Mouse (Mus musculus): ENCODE results near the gene Fbxl18. TPM values are rescaled to one million over a fixed set of nuclear protein-coding genes. Genes with fewer than 3 reads are reported as not detected.

Fbxl18 gene
- polyA plus RNA-seq, 1 experiment from 2014 or later: 27.7 TPM

- H3K36me3 ChIP-seq: peaks cover 50% of the 10 kb centered on the region
- 0 out of 2 replicates have a peak, but pooled peaks cover 3% of the 10 kb centered on the region for H3K27me3 ChIP-seq
- H3K9ac ChIP-seq (replicated peaks): 0 out of 2 replicates have a peak overlapping the region, but pooled peaks have one; percentile 1
- ATAC-seq (ENCODE audit: low FRiP score, low read depth): no peak
- H3K27ac ChIP-seq (replicated peaks): no peak overlapping the region
- no peak overlapping the region for H3K4me3 ChIP-seq
- no peak overlapping the region for H3K4me2 ChIP-seq (replicated peaks)
- H3K4me1 ChIP-seq: peaks cover 27% of the 10 kb centered on the region
- no peaks in the 10 kb centered on the region for H3K9me3 ChIP-seq
- WGBS: 93% methylated on average over 15 of the region's 15 CpGs
These were observed 16.7 kb downstream of the Fbxl18 start for GRCm38 (mm10) chr5:142878570-142878969.

GRCm38 (mm10) chr5:142877337-142878280 lies 17.6 kb downstream of the Fbxl18 start:
- 27% methylated on average over 11 of the region's 11 CpGs for WGBS
- Histone ChIP-seq H3K4me2 (replicated peaks) (no peak overlapping the region), H3K4me1 (peaks cover 27% of the 10 kb centered on the region), H3K27me3 (0 out of 2 replicates have a peak, but pooled peaks cover 3% of the 10 kb centered on the region), H3K36me3 (peaks cover 49% of the 10 kb centered on the region), H3K9me3 (no peaks in the 10 kb centered on the region), H3K9ac (replicated peaks) (no peak overlapping the region), H3K4me3 (no peak overlapping the region), H3K27ac (replicated peaks) (peak overlapping the region; percentile 30)
- peak; percentile 69 for ATAC-seq (ENCODE audit: low FRiP score, low read depth)

DNA sequence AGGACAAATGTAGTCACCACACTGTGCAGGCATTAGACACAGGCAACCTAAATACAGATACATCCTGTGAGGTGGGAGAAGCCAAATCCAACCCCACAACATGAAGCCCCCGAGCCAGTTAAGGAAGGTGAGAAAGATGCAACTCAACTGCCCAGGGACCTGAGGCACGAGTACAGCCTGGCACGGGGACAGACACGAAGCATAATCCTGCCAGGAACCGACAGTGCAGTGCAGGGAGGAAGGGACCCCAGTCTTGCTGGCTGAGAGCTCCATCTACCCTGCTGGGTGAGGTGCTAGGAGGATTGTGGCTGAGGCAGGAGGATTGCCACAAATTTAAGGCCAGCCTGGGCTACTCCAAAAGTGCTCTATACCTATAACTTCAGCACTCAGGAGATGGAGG lies 18.3 kb downstream of the Fbxl18 start:
- Histone ChIP-seq H3K36me3 (peaks cover 55% of the 10 kb centered on the region), H3K4me1 (peaks cover 30% of the 10 kb centered on the region), H3K27ac (replicated peaks) (0 out of 2 replicates have a peak overlapping the region, but pooled peaks have one; percentile 6), H3K9ac (replicated peaks) (no peak overlapping the region), H3K9me3 (no peaks in the 10 kb centered on the region), H3K4me2 (replicated peaks) (no peak overlapping the region), H3K27me3 (0 out of 2 replicates have a peak, but pooled peaks cover 3% of the 10 kb centered on the region), H3K4me3 (no peak overlapping the region)
- 95% methylated on average over 5 of the region's 5 CpGs for WGBS
- ATAC-seq (ENCODE audit: low FRiP score, low read depth): 0 out of 2 replicates have a peak, but pooled peaks have one; percentile 5

DNA sequence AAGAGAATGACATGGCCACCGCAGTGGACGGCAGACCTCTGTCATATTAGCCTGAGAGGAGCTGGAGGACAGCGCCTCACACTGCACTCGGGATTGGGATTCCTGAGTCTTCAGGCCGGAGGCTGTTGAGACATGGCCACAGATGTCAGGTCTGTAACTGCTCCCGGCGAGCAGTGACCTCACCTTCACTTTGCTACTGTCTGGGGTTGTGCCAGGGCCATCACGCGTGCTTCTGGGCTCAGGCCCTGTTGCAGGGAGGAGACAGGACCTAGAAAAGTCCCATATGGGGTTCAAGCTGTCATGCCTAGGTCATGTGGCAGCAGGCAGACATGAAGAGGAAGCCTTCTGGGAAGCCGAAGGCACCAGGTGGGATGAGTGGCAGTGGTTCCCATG lies 19.7 kb downstream of the Fbxl18 start:
- 95% methylated on average over 10 of the region's 10 CpGs for WGBS
- H3K4me2 ChIP-seq (replicated peaks): no peak overlapping the region
- H3K36me3 ChIP-seq: peaks cover 67% of the 10 kb centered on the region
- 0 out of 2 replicates have a peak, but pooled peaks cover 3% of the 10 kb centered on the region for H3K27me3 ChIP-seq
- H3K9ac ChIP-seq (replicated peaks): no peak overlapping the region
- ATAC-seq (ENCODE audit: low FRiP score, low read depth): no peak
- no peaks in the 10 kb centered on the region for H3K9me3 ChIP-seq
- no peak overlapping the region for H3K4me3 ChIP-seq
- peaks cover 19% of the 10 kb centered on the region for H3K4me1 ChIP-seq
- no peak overlapping the region for H3K27ac ChIP-seq (replicated peaks)

DNA sequence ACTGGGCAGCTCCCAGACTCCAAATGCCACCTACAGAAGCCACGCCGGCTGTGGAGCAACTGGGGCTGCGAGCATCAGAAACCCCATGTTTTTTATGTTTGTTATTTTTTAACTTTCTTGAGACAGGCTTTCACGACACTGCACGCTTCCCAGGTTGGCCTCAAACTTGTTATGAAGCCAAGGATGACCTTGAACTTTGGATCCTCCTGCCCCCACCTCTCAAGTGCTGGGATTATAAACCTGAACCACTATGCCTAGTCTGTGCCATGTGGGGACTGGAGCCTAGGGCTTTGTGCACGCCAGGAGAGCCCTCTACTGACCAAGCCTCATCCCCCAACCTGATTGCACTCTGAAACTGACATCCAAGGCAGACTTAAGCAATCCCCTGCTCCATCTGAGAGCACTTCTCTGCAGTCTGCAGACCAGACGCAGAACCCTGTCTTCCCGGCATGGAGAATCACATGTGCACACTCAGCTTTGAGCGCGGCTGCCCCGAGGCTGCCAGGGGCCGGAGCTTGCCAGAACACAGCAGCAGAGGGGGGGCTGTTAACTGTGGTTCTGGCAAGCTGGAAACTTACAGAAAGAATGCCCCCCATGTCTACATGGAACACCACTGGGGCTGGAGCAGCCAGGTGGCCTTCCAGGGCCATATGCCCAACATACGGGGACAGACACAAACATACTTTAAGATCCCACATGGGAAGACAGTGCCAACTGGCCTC lies 20.3 kb downstream of the Fbxl18 start:
- no peak overlapping the region for H3K27ac ChIP-seq (replicated peaks)
- H3K4me2 ChIP-seq (replicated peaks): no peak overlapping the region
- no peak overlapping the region for H3K4me3 ChIP-seq
- no peak overlapping the region for H3K9ac ChIP-seq (replicated peaks)
- peaks cover 13% of the 10 kb centered on the region for H3K4me1 ChIP-seq
- H3K27me3 ChIP-seq: 0 out of 2 replicates have a peak, but pooled peaks cover 3% of the 10 kb centered on the region
- 95% methylated on average over 13 of the region's 13 CpGs for WGBS
- no peak for ATAC-seq (ENCODE audit: low FRiP score, low read depth)
- peaks cover 67% of the 10 kb centered on the region for H3K36me3 ChIP-seq
- no peaks in the 10 kb centered on the region for H3K9me3 ChIP-seq

DNA sequence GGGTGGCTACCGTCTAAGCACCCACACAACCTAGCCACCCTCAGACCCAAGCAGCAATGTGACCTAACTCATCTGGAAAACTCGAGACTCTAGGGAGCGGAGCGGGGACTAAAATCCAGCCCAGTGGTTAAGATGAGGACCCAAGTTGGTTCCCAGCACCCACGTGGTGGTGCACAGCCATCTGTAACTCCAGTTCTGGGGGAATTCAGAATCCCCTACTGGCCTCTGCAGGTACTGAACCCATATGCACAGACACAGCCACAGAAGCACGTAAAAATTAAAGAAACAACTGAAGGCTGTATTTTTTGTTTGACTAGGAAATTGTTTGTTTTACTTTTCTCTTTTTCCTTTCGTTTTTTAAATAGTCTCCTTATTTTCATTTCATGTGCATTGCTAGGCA lies 21.5 kb downstream of the Fbxl18 start:
- Histone ChIP-seq H3K27ac (replicated peaks) (no peak overlapping the region), H3K27me3 (0 out of 2 replicates have a peak, but pooled peaks cover 3% of the 10 kb centered on the region), H3K4me2 (replicated peaks) (no peak overlapping the region), H3K9ac (replicated peaks) (no peak overlapping the region), H3K4me3 (no peak overlapping the region), H3K4me1 (peaks cover 9% of the 10 kb centered on the region), H3K36me3 (peaks cover 74% of the 10 kb centered on the region), H3K9me3 (no peaks in the 10 kb centered on the region)
- WGBS: 95% methylated on average over 7 of the region's 7 CpGs
- no peak for ATAC-seq (ENCODE audit: low FRiP score, low read depth)

- no peak overlapping the region for H3K27ac ChIP-seq (replicated peaks)
- whole genome bisulfite sequencing: 66% methylated on average over 12 of the region's 12 CpGs
- no peak for ATAC-seq (ENCODE audit: low FRiP score, low read depth)
- H3K4me2 ChIP-seq (replicated peaks): no peak overlapping the region
- no peaks in the 10 kb centered on the region for H3K9me3 ChIP-seq
- no peak overlapping the region for H3K9ac ChIP-seq (replicated peaks)
- H3K36me3 ChIP-seq: peaks cover 66% of the 10 kb centered on the region
- peaks cover 5% of the 10 kb centered on the region; the same call in 1 of the 2 replicates for H3K4me1 ChIP-seq
- H3K4me3 ChIP-seq: no peak overlapping the region
- H3K27me3 ChIP-seq: 0 out of 2 replicates have a peak, but pooled peaks cover 3% of the 10 kb centered on the region
These were observed 23.5 kb downstream of the Fbxl18 start for GRCm38 (mm10) chr5:142871765-142872164.

DNA sequence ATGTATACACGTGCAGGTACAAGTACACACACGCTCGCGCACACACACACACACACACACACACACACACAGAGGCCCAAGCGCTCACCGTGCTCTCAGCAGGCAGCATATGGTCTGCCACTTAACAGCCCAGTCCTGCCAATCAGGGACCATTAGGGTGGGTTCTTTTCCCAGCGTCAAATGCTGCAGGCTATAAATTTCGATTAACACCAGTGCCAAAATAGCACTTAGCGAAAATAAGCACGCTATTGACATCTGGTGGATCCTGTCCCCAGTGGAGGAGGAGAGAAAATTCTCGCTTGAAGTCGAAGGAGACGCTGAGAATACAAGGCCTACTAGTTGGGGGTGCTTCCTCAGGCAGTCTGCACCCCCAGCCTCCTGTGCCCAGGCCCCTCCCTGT lies 25.8 kb downstream of the Fbxl18 start:
- no peak overlapping the region for H3K9ac ChIP-seq (replicated peaks)
- no peak overlapping the region for H3K4me2 ChIP-seq (replicated peaks)
- WGBS: 83% methylated on average over 13 of the region's 13 CpGs
- peak; percentile 58 for ATAC-seq (ENCODE audit: low FRiP score, low read depth)
- no peaks in the 10 kb centered on the region for H3K27me3 ChIP-seq
- H3K4me3 ChIP-seq: no peak overlapping the region
- H3K36me3 ChIP-seq: peaks cover 48% of the 10 kb centered on the region
- peaks cover 5% of the 10 kb centered on the region; the same call in 1 of the 2 replicates for H3K4me1 ChIP-seq
- H3K9me3 ChIP-seq: no peaks in the 10 kb centered on the region
- 0 out of 2 replicates have a peak overlapping the region, but pooled peaks have one; percentile 8 for H3K27ac ChIP-seq (replicated peaks)

- no peak overlapping the region; the same call in 1 of the 2 replicates for H3K27ac ChIP-seq (replicated peaks)
These were observed 37.4 kb downstream of the Fbxl18 start for GRCm38 (mm10) chr5:142857763-142858229.

DNA sequence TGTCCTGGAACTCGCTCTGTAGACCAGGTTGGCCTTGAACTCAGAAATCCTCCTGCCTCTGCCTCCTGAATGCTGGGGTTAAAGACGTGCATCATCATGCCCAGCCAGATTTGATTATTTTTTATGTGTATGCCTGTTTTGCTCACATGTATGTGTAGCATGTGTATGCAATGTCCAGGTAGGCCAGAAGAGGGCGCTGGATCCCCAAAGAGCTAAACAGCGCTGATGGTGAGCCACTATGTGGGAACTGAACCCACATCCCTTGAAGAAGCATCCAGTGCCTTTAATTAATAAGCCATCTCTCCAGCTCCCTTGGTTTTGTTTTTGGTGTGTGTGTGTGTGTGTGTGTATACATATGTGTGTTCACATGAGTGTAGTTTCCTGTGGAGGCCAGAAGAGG lies 38.8 kb downstream of the Fbxl18 start:
- H3K4me1 ChIP-seq: 0 out of 2 replicates have a peak, but pooled peaks cover 5% of the 10 kb centered on the region
- WGBS: 71% methylated on average over 4 of the region's 4 CpGs

More at GRCm38 (mm10) chr5:142857763-142858229, 37.4 kb downstream of the Fbxl18 start:
- no peaks in the 10 kb centered on the region for H3K27me3 ChIP-seq
- 0 out of 2 replicates have a peak, but pooled peaks cover 6% of the 10 kb centered on the region for H3K9me3 ChIP-seq
- WGBS: 49% methylated on average over 16 of the region's 16 CpGs
- no peak overlapping the region for H3K4me2 ChIP-seq (replicated peaks)
- H3K4me3 ChIP-seq: no peak overlapping the region
- ATAC-seq (ENCODE audit: low FRiP score, low read depth): no peak
- no peaks in the 10 kb centered on the region for H3K36me3 ChIP-seq
- H3K4me1 ChIP-seq: 0 out of 2 replicates have a peak, but pooled peaks cover 5% of the 10 kb centered on the region
- 0 out of 2 replicates have a peak overlapping the region, but pooled peaks have one; percentile 7 for H3K9ac ChIP-seq (replicated peaks)

GRCm38 (mm10) chr5:142854877-142855276 lies 40.3 kb downstream of the Fbxl18 start:
- ATAC-seq (ENCODE audit: low FRiP score, low read depth): no peak
- Histone ChIP-seq H3K4me3 (no peak overlapping the region), H3K4me2 (replicated peaks) (no peak overlapping the region), H3K36me3 (no peaks in the 10 kb centered on the region), H3K27me3 (no peaks in the 10 kb centered on the region), H3K27ac (replicated peaks) (no peak overlapping the region), H3K9ac (replicated peaks) (no peak overlapping the region), H3K4me1 (0 out of 2 replicates have a peak, but pooled peaks cover 5% of the 10 kb centered on the region), H3K9me3 (0 out of 2 replicates have a peak, but pooled peaks cover 6% of the 10 kb centered on the region)
- 75% methylated on average over 10 of the region's 10 CpGs for WGBS

More for the DNA sequence above, 38.8 kb downstream of the Fbxl18 start:
- H3K27ac ChIP-seq (replicated peaks): no peak overlapping the region
- no peak overlapping the region for H3K4me2 ChIP-seq (replicated peaks)
- H3K36me3 ChIP-seq: no peaks in the 10 kb centered on the region
- no peak for ATAC-seq (ENCODE audit: low FRiP score, low read depth)
- H3K4me3 ChIP-seq: no peak overlapping the region
- H3K27me3 ChIP-seq: no peaks in the 10 kb centered on the region
- H3K9me3 ChIP-seq: 0 out of 2 replicates have a peak, but pooled peaks cover 6% of the 10 kb centered on the region
- H3K9ac ChIP-seq (replicated peaks): no peak overlapping the region
